Mouse (Mus musculus): ENCODE data around the gene Drg1.
"Not testable (repeated sequence)": the region's sequence is repeated elsewhere in the genome, so short reads cannot be mapped to it uniquely, and the experiment has no call there.

The Drg1 gene

DNA sequence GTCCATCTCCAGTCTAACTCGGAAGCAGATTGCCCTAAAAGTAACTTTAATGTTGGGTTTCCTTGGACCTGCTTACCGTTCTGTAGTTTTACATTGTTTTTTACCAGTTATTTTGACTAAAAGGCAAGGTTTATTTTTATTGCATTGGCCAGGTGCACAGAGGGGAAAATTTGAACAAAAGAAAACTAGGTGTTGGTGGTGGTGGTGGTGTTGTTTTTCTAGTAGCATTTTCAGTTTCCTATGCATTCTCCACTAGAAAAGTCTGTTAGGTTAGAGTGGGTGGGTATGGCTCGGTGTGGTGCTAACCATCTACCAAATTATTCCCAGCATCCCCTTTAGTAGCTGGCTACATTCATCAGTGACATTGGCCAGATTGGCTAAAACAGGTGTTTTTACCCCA, 59.4 kb downstream of the Drg1 start:
- DNase-seq: no peak

DNA sequence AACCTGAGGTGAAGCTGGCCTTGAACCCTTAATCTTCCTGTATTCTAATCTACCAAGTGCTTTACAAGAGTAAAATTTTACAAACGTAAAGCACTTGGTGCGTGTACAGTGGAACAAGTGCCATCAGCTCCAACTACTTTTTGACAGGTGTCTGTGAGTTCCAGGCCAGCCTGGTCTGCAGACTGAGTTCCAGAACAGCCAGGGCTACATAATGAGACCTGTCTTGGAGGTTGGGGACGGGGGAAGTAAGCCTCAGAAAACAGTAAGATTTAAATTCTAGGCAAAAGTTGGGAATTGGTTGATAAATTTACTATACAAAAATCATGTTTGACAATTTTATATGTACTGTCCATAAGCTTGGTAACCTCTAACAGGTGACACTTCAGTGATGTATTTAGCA, 61.0 kb downstream of the Drg1 start:
- no peak for DNase-seq

DNA sequence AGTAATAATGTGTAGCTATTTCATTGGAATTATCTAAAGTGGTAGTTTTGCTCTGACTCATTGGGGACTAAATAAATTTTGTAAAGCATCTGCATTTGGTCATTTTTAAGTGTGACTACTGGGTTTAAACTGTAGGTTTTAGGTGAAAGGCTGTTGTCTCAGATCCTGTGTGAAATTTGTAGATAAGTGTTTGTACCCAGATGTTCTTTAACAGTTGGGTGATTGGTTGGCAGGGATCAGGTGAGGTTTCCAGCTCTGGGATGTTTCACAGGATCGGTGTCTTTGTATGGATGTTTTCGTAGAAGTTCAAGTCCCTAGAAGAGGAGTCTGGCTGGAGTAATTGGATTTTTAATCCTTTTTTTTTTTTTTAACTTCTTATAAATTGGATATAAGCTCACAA, 62.4 kb downstream of the Drg1 start:
- no peak for DNase-seq

DNA sequence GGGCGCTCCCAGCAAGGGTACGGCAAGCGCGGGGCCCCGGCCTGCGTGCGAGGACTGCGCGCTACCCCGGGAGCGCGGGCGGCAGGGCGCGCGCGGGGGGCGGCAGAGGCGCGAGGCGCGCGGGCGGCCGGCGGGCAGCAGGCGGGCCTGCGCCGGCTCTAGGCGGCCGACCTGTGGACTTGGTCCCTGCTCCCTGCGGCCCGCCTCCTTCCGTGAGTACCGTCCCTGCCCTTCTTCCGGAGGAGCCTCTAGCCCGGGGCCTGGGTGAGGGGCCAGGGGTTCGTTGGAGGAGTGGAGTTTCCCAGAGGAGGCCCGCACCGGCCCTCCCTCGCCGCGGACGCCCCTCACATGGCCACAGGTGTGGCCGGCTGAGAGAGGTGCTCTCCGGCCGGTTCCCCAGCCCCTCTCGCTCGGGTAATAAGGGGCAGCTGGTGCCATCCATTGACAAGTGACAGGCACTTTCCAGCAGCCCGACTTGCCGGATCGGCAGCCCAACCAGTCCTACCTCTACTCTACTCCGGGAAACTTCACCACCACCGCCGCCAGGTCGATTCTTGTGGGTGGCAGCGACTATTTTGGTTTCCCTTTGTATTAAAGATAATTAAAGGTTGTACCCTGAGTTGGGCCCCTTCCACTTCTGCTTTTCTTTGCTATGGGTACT, 63.3 kb downstream of the Drg1 start:
- DNase-seq: peak; percentile 46 to 63

DNA sequence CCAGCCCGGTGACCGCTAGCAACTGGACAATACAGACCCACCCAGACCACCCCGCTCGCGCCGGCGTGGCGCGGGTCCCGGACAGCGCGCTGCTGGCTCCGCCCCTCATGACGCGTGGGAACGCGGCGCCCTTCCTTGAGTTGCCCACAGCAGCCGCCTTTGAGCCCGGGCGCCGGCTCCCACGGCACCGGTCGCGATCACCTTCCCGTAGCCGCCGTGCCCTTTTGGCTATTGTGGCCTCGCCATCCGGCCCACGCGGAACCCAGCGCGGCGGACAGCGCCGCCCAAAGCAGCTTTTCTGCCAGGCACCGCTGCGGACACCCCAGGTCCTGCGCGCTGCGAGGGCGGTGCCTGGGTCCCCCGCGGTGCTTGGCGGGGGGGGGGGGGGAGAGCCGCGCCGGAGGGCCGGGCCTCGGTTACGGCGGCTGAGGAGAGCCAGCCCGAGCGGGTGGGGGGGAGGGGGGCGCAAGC, 63.9 kb downstream of the Drg1 start, which contains the start of gene Eif4enif1:
TSS of gene Eif4enif1 (plus strand) at position 162 of the 471 bp plus-strand sequence.
- peak; percentile 74 to 81 for DNase-seq

DNA sequence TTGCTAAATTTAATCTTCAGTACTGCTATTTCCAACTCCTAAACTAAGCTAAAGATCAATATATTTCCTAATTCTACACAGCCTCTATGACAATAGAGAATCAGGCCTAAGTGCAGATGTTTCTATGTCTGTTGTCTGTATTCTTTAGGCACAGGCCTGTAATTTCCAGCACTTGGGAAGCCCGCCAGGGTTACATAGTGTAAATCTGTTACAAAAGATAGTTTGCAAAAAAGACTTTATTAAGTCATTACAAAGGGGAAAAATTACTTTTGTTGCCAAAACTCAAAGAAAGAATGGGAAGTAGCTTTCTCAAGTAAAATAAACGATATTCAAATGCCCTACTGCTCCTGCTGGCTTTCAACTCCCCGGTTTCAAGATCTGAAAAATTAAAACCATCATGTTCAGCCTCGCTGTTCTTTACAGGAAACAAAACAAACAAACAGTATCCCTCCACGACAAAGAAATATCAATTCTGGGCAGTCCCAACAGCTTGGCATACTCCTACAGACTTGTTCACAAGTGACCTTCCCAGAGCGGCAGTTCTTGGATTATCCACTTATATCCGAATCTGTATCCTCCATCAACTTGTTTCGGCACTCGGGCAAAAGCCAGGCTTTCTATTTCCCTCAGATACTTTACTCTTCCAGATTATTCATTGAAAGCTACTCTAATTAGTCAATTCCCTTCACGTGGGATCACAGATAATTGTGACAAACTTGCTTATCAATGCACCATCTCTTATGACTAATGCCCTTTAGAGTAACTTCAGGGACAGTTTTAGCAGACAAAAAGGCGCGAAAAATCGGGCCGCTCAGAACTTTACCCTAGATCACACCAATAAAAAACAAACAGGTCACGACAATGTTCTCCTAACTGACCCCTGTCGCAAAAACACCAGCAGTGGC, 64.6 kb downstream of the Drg1 start:
- DNase-seq: peak in 1 of 2 experiments; percentile 9

DNA sequence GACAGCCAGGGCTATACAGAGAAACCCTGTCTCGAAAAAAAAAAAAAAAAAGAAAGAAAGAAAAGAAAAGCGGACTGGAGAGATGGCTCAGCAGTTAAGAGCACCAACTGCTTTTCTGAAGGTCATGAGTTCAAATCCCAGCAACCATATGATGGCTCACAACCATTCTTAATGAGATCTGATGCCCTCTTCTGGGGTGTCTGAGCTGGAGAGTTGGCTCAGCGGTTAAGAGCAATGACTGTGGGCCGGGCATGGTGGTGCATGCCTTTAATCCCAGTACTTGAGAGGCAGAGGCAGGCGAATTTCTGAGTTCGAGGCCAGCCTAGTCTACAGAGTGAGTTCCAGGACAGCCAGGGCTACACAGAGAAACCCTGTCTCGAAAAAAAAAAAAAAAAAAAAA, 65.6 kb downstream of the Drg1 start:
- DNase-seq: not testable (repeated sequence)

DNA sequence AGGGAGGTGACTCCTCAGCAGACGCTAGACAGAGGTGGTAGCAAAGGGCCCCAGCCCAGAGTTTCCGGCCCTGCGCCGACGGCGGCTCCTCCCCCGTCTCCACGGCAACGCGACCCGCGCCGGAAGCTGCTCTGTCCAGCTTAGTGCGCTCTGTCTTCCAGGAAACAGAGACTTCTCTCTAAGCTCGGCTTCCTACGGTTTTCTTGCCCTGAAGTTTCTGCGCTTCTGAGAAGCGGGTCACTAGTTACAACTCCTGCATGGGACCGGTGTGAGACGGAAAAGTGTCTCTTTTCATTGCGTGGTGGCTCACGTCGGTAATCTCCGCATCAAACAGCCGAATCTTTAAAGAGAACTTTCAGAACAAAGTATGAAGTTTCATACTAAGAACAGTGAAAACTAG, 72.9 kb downstream of the Drg1 start, which contains the start of gene Sfi1:
TSS of gene Sfi1 (minus strand) at position 101 of the 400 bp plus-strand sequence.
- DNase-seq: no peak

DNA sequence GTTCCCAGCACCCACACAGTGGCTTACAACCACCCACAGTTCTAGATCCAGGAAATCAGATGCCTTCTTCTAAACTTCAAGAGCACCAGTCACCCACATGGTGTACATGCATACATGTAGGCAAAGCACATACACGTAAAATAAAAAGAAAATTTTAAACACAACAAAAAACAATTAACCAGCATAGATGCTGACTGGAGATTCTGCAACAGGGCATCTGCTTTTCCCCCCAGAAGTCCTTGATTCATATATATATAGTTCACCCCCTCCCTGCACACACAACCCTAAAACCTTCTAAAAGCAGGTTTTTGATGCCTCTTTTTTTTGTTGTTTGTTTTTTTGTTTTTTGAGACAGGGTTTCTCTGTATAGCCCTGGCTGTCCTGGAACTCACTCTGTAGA, 83.5 kb downstream of the Drg1 start:
- DNase-seq: not testable (repeated sequence)

DNA sequence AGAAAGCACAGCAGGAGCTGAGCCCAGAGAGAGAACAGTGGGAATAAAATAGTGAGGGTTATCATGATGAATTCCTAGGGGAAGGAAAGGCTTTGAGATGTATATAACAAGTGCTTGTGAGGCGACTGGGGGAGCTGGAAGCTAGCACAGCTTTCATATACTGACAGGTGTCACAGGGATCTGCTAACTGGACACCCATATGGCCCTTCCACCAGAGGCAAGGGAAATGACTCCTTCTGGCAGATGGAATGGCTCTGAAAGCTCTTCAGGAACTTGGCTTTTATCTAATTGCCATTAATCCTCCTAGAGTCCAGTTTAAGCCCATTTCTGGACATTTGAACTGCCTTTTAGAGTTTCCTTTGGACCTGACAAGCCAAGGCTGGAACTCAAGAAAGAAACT, 84.2 kb downstream of the Drg1 start:
- DNase-seq: not testable (repeated sequence)

DNA sequence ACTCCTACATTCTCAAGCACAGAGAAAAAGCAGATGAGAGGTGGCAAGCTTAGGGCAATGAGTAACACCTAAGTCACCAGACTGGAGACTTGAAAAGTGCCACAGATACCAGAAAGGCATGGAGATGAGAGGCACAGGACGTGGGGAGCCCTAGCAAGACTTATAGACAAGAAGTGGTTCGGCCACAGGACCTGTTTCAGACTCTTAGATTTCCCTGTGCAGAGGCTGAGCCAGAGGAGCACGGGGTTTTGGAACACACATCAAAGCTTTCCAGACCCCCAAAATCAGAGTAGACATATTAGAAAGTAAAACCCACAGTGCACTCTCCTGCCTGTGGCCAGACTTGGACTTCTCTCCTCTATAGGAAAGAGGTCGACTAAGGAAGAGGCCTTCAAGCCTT, 85.0 kb downstream of the Drg1 start:
- DNase-seq: peak; percentile 62 to 74

DNA sequence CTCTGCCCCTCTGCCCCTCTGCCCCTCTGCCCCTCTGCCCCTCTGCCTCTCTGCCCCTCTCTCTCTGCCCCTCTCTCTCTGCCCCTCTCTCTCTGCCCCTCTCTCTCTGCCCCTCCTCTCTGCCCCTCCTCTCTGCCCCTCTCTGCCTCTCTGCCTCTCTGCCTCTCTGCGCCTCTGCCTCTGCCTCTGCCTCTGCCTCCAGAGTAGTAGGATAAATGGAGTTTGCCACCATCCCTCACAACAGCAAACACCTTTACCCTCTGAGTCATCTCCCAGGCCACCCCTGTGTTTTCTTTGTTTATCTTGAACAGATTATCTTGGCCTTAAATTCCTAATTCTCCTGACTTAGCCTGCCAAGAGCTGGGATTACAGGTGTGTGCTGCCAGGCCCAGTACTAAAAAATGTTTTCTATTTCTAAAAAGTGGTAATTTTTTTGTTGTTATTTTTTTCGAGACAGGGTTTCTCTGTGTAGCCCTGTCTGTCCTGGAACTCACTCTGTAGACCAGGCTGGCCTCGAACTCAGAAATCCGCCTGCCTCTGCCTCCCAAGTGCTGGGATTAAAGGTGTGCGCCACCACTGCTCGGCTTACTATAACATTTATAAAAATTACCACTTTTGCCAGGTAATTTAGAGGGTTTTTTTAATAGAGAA, 85.6 kb downstream of the Drg1 start:
- DNase-seq: not testable (repeated sequence)

DNA sequence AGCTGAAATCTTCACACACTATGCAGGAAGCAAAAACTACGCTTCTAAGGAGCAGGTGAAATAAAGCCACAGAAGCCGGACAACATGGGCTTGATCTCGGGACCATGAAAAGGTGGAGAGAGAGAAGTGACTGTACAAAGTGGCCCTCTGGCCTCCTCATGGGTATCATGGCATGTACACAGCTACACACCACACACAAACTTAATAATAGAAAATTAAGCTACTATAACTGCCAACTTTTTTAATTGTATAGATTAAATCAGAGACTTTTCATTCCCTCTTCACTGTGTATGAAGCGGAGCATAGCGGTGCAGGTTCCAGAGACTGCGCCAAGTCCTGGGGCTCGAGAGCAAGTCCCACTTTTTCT, 86.5 kb downstream of the Drg1 start:
- peak in 1 of 2 experiments; percentile 41 for DNase-seq

DNA sequence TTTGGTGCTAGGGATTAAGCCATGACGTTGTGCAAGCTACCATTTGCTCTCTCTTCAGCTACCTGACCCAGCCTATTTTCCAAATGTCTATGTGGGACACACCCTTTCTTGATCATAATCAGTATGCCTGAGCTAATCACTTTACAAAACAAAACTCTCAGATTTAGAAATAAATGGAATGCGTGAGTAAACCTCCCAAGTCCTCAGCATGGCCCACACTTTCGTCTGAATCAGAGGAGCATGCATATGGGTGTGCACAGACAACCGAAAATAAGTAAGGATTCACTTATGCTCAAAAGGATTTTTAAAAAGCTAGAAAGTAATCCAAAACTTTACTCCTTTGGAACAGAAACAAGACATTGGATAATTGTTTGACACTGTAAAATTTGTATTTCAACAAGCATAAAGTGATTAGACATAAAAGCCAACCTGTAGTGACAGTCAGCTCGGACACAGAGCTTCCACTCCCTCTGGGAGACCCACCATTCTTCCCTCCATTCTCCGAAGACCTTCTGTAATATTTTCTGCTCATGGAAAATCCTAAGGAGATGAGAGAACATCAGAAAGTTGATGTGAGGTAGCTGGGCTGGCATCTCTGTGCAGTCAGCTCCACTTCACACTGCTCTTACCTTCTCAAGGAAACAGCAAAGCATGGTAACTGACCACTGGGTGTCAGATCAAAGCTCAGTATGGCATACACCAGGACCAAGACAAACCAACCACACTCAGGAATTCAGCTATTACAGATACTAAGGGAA, 87.1 kb downstream of the Drg1 start:
- DNase-seq: peak in 1 of 2 experiments; percentile 54

DNA sequence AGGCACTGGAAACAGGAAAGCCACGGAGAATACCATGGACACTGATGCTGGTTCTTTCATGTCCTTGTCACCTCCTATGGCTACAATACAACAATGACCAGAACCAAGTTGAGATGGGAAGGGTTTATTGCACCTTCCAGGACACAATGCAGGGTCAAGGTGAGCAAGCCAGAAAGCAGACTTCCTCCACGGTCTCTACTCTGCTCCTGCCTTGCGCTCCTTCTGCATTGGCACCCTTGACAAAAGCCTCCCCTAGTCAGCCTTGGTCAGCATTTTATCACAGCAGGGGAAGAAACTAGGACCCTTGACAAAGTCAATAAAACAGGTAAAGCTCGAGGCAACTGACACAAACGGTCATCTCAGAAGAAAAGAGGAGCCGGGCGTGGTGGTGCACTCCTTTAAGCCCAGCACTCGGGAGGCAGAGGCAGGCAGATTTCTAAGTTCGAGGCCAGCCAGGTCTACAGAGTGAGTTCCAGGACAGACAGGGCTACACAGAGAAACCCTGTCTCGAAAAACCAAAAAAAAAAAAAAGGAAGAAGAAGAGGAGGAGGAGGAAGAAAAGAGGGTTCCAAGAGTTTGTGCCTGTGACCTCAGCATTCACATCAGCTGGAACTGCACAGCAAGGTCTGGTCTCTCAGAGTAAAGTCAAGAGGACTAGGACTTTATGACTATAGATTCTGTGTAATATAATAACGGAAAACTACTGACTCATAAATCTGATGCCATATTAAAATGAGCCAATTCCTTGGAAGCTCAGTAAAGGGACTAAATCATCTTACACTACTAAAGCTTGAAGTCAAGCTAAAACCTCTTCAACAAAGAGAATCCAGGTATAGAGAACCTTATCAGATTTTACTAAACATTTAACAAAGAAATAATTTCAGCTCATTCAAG, 92.5 kb downstream of the Drg1 start:
- peak; percentile 49 to 72 for DNase-seq

DNA sequence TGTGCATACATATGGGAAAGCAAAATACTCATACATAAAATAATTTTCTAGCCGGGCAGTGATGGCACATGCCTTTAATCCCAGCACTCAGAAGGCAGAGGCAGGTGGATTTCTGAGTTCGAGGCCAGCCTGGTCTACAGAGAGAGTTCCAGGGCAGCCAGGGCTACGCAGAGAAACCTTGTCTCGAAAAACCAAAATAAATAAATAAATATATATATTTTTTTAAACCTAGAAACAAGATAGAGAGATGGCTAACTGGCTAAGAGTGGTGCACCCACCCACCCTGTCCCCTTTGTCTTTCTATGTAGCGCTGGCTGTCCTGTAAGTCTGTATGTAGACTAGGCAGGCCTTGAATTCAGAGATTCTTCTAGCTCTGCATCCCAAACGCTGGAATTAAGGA, 93.7 kb downstream of the Drg1 start:
- not testable (repeated sequence) for DNase-seq

DNA sequence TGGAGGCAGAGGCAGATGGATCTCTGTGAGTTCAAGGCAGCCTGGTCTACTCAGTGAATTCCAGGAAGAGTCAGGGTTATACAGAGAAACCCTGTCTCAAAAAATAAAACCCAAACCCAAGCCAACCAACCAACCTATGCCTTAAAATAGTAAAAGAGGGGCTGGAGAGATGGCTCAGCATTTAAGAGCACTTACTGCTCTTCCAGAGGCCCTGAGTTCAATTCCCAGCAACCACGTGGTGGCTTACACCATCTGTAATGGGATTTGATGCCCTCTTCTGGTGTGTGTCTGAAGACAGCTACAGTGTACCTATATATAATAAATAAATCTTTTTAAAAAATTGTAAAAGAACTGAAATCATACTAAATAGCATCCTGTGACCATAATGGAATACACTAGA, 94.3 kb downstream of the Drg1 start:
- peak in 1 of 2 experiments; percentile 60 for DNase-seq

DNA sequence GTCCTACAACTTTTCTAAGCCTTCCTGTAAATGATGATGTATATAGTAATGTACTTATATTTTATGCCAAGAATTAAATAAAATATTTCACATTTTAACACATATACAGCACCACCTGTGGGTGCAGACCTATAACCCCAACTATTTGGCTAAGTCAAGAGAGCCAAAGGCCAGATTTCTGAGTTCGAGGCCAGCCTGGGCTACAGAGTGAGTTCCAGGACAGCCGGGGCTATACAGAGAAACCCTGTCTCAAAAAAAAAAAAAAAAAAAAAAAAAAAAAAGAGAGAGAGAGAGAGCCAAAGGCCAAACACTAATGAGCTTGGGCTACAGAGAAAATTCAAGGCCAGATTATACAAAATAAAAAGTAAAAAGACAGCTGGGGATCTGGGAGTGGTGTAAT, 97.2 kb downstream of the Drg1 start:
- peak in 1 of 2 experiments; percentile 57 for DNase-seq

DNA sequence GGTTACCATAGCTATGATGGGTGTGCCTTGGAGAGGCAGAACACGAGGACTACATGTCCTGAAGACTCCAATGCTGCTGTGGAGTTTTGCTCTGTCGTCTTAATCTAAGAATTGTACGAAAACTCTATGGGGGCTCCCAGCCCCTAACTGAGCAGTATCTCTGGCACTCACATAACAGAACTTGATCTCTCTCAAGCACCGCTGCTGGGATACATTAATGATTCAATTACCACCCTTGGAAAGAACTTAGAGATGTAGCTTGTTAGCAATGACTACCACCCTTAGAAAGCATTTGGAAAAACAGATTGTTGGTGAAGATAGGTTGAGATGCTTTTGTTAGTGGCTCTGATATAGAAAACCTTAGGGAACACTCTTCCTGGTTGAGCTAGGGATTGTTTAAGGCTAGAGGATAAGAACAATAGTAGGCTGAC, 98.6 kb downstream of the Drg1 start:
- DNase-seq: peak in 1 of 2 experiments; percentile 52

DNA sequence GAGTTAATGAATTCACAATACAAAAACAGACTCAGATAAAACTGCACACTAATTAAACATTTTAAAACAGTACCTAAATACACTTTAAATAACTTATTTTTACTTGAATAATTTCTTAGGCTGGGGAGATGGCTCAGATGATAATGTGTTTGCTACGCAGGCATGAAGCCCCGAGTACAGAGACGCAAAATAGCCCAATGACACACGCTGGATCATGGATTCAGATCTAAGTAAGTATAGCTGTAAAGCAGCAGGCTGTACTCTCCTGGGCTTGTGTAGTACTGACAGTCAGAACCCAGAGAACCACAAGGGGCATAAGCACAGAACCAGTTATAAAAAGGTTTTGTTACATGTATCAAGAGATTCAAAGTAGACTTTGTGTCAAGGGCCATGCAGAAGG, 99.1 kb downstream of the Drg1 start:
- not testable (repeated sequence) for DNase-seq

DNA sequence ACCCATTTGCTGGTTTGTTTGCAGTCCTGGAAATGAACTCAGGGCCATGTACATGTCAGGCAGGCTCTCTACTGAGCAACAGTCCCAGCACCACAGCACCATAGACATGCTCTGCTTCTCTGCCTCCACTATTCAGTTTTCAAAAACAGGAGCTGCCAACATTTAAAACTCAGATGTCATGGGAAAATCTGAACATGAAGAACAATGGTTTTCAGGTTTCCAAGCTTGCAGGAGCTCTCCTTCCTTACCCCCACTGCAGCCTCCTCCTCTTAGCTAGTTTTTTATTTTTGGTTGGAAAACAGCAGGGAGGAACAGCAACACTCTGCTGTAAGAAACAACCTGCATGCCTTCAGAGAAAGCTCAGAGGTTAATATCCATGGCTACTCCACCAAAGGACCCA, 99.9 kb downstream of the Drg1 start:
- not testable (repeated sequence) for DNase-seq

Measured in thymus, adult 18-20 months (tissue).